Mouse (Mus musculus): ENCODE measurements around the gene Gm20388. TPM values are rescaled to one million over a fixed set of nuclear protein-coding genes. Genes with fewer than 3 reads are reported as not detected.
A peak's percentile ranks its signal among the peaks of the same experiment; 100 is the strongest.

Gene Gm20388
- total RNA-seq, 1 experiment from 2014 or later = 18.4 TPM

- no peak for ATAC-seq (replicated peaks in 1 of 2; ENCODE audit: insufficient read depth in 1 of 2, low FRiP score in 2 of 2, low TSS enrichment in 1 of 2, low read depth in 1 of 2, poor library complexity in 2 of 2, severe bottlenecking in 2 of 2)
Observed at GRCm38 (mm10) chr8:124235536-124235935, 4324.9 kb downstream of the Gm20388 start.

GRCm38 (mm10) chr8:124239350-124239749 is 4328.7 kb downstream of the Gm20388 start:
- ATAC-seq (replicated peaks in 1 of 2; ENCODE audit: insufficient read depth in 1 of 2, low FRiP score in 2 of 2, low TSS enrichment in 1 of 2, low read depth in 1 of 2, poor library complexity in 2 of 2, severe bottlenecking in 2 of 2) = no peak

GRCm38 (mm10) chr8:124240932-124241331 is 4330.3 kb downstream of the Gm20388 start:
- no peak for ATAC-seq (replicated peaks in 1 of 2; ENCODE audit: insufficient read depth in 1 of 2, low FRiP score in 2 of 2, low TSS enrichment in 1 of 2, low read depth in 1 of 2, poor library complexity in 2 of 2, severe bottlenecking in 2 of 2)

DNA sequence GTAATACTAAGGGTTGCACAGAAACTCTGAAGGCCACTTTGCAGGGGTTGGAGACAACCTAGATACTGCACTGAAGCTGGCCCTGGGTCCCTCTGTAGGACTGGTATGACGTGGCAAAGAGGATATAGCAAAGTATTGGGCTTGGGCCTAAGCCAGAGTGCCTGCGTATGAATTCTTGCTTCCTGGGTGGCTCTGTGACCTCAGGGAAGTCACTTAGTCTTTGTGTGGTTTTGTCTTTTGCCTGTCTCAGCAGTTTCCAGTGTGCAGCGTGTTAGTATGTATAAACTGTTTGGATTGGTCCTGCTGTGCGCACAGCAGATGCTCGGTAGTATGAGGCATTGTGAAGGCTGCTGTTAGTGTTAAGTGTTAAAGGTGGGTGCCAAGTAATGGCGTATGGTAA is 4331.6 kb downstream of the Gm20388 start:
- 0 out of 4 replicates have a peak, but pooled peaks have one; percentile 8 to 17 for ATAC-seq (replicated peaks in 1 of 2; ENCODE audit: insufficient read depth in 1 of 2, low FRiP score in 2 of 2, low TSS enrichment in 1 of 2, low read depth in 1 of 2, poor library complexity in 2 of 2, severe bottlenecking in 2 of 2)

DNA sequence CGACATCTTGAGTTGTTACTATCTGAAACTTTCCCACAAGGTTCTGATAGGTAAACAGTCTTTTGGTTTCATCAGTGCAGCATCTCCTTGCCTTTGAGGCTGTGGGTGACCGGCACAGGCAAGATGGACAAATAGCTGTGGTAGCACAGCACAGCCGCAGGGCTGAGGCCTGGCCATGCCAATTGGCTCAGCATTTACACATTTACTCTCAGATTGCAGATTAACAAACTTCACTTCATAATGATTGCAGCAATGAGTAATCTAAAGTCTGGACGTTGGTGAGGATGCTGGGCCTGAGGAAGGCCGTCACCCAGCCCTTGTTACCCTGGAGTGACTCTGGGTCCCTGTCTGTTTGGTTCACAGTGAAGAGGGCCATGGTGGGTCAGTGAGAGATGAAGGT is 4332.3 kb downstream of the Gm20388 start:
- no peak for ATAC-seq (replicated peaks in 1 of 2; ENCODE audit: insufficient read depth in 1 of 2, low FRiP score in 2 of 2, low TSS enrichment in 1 of 2, low read depth in 1 of 2, poor library complexity in 2 of 2, severe bottlenecking in 2 of 2)

DNA sequence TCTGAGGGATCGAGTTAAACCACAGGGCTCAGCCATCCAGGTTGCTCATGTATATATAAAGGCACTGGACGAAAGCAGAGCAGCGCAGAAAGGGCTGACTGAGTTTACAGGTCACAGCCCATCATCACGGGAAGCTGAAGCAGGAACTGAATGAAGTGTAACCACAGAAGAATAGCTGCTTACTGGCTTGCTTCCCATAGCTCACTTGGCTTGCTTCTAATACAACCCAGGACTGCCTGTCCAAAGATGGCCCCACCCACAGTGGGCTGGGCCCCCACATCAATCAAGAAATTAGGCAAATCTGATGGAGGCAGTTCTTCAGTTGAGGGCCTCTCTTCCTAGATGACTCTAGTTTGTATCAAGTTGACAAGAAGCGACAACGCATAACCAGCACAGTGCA is 4336.9 kb downstream of the Gm20388 start:
- peak; percentile 50 to 57; a peak in 3 of 4 replicates for ATAC-seq (replicated peaks in 1 of 2; ENCODE audit: insufficient read depth in 1 of 2, low FRiP score in 2 of 2, low TSS enrichment in 1 of 2, low read depth in 1 of 2, poor library complexity in 2 of 2, severe bottlenecking in 2 of 2)

- ATAC-seq (replicated peaks in 1 of 2; ENCODE audit: insufficient read depth in 1 of 2, low FRiP score in 2 of 2, low TSS enrichment in 1 of 2, low read depth in 1 of 2, poor library complexity in 2 of 2, severe bottlenecking in 2 of 2) = no peak
Observed at GRCm38 (mm10) chr8:124248688-124249087, 4338.0 kb downstream of the Gm20388 start.

GRCm38 (mm10) chr8:124250255-124250654 is 4339.6 kb downstream of the Gm20388 start:
- no peak for ATAC-seq (replicated peaks in 1 of 2; ENCODE audit: insufficient read depth in 1 of 2, low FRiP score in 2 of 2, low TSS enrichment in 1 of 2, low read depth in 1 of 2, poor library complexity in 2 of 2, severe bottlenecking in 2 of 2)

DNA sequence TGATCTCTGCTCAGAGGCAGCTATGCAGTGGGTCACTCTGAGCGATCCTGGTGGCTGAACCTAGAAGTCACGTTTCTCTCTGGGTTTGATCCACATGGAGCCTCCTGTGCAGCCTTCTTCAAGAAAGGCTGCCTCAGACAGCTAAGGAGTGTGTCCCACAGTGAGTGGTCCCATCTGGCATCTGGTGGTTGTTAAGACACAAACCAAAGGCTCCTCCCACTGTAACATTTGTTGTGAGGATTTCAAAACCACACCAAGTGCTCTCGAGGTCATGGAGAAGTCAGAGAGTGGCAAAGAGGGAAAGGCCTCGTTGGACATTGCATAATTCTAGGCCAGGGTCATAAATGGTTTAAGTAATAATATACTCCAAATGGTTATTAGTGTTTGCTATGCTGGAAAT is 4340.1 kb downstream of the Gm20388 start:
- ATAC-seq (replicated peaks in 1 of 2; ENCODE audit: insufficient read depth in 1 of 2, low FRiP score in 2 of 2, low TSS enrichment in 1 of 2, low read depth in 1 of 2, poor library complexity in 2 of 2, severe bottlenecking in 2 of 2) = peak in 1 of 2 experiments; percentile 20; a peak in 2 of 4 replicates

GRCm38 (mm10) chr8:124252533-124252950 is 4341.9 kb downstream of the Gm20388 start:
- ATAC-seq (replicated peaks in 1 of 2; ENCODE audit: insufficient read depth in 1 of 2, low FRiP score in 2 of 2, low TSS enrichment in 1 of 2, low read depth in 1 of 2, poor library complexity in 2 of 2, severe bottlenecking in 2 of 2) = no peak

DNA sequence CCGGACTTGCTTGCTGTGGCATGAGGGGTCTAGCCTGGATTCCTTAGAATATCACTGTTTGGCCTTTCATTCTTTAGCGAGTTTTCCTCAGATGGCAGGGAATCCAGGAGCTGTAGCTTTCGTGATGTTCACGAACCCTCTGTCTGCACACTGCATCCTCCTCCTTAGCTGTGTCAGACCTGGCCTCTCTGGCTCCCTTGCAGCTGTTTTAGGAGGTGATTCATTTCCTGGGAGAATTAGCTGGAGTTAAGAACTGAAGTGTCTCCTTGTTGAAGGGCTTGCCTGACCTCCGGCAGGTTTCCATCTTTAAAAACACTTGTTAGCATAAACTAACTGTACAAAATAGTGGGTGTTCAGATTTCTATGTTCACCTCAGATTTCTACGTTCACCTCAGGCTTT is 4343.3 kb downstream of the Gm20388 start:
- no peak for ATAC-seq (replicated peaks in 1 of 2; ENCODE audit: insufficient read depth in 1 of 2, low FRiP score in 2 of 2, low TSS enrichment in 1 of 2, low read depth in 1 of 2, poor library complexity in 2 of 2, severe bottlenecking in 2 of 2)

DNA sequence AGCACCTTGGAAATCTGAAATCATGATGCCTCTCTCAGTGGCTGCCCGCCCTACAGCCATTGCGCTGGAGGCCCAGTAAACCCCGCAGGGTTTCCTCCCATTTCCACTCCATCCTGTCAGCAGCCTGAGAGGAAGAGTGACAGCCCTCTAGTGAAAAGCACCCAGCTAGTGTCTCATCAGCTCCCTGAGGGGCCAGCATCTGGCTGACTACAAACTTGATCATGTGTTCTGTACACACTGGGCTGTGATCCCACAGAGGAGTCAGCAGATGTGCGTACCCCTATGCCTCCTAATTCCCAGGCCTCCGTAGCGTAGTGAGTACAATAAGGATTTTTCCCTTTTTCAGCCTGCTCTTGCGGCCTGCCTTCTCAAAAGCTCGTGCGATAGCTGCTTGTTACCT is 4346.2 kb downstream of the Gm20388 start:
- ATAC-seq (replicated peaks in 1 of 2; ENCODE audit: insufficient read depth in 1 of 2, low FRiP score in 2 of 2, low TSS enrichment in 1 of 2, low read depth in 1 of 2, poor library complexity in 2 of 2, severe bottlenecking in 2 of 2) = peak in 1 of 2 experiments; percentile 2; a peak in 1 of 4 replicates

GRCm38 (mm10) chr8:124257363-124257762 is 4346.7 kb downstream of the Gm20388 start:
- ATAC-seq (replicated peaks in 1 of 2; ENCODE audit: insufficient read depth in 1 of 2, low FRiP score in 2 of 2, low TSS enrichment in 1 of 2, low read depth in 1 of 2, poor library complexity in 2 of 2, severe bottlenecking in 2 of 2) = peak; percentile 68 to 72

- no peak for ATAC-seq (replicated peaks in 1 of 2; ENCODE audit: insufficient read depth in 1 of 2, low FRiP score in 2 of 2, low TSS enrichment in 1 of 2, low read depth in 1 of 2, poor library complexity in 2 of 2, severe bottlenecking in 2 of 2)
Observed at GRCm38 (mm10) chr8:124259146-124259545, 4348.5 kb downstream of the Gm20388 start.

GRCm38 (mm10) chr8:124259925-124260324 is 4349.3 kb downstream of the Gm20388 start:
- no peak for ATAC-seq (replicated peaks in 1 of 2; ENCODE audit: insufficient read depth in 1 of 2, low FRiP score in 2 of 2, low TSS enrichment in 1 of 2, low read depth in 1 of 2, poor library complexity in 2 of 2, severe bottlenecking in 2 of 2)

- ATAC-seq (replicated peaks in 1 of 2; ENCODE audit: insufficient read depth in 1 of 2, low FRiP score in 2 of 2, low TSS enrichment in 1 of 2, low read depth in 1 of 2, poor library complexity in 2 of 2, severe bottlenecking in 2 of 2) = no peak
Observed at GRCm38 (mm10) chr8:124260371-124260770, 4349.7 kb downstream of the Gm20388 start.

GRCm38 (mm10) chr8:124263058-124263457 is 4352.4 kb downstream of the Gm20388 start:
- no peak for ATAC-seq (replicated peaks in 1 of 2; ENCODE audit: insufficient read depth in 1 of 2, low FRiP score in 2 of 2, low TSS enrichment in 1 of 2, low read depth in 1 of 2, poor library complexity in 2 of 2, severe bottlenecking in 2 of 2)

DNA sequence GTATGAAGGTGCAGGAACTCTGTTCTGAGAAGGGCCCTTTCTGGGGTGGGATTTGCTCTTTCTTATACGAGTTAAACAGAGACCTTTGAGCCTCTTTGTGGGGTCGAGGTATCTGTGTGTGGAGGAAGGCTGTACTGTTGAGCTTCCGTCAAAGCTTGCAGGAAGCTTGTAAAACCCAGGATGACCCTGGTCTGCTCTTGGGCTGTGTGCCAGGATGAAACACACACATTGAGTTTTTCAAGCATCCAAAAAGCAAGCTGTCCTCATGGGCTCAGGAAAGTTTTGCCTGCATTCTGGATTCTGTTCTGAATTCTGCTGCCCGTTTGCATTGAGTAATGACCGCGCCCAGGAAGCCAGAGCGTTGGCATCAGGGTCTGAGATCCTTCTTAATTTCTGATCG is 4353.4 kb downstream of the Gm20388 start:
- no peak for ATAC-seq (replicated peaks in 1 of 2; ENCODE audit: insufficient read depth in 1 of 2, low FRiP score in 2 of 2, low TSS enrichment in 1 of 2, low read depth in 1 of 2, poor library complexity in 2 of 2, severe bottlenecking in 2 of 2)

GRCm38 (mm10) chr8:124264671-124265070 is 4354.0 kb downstream of the Gm20388 start:
- no peak for ATAC-seq (replicated peaks in 1 of 2; ENCODE audit: insufficient read depth in 1 of 2, low FRiP score in 2 of 2, low TSS enrichment in 1 of 2, low read depth in 1 of 2, poor library complexity in 2 of 2, severe bottlenecking in 2 of 2)

DNA sequence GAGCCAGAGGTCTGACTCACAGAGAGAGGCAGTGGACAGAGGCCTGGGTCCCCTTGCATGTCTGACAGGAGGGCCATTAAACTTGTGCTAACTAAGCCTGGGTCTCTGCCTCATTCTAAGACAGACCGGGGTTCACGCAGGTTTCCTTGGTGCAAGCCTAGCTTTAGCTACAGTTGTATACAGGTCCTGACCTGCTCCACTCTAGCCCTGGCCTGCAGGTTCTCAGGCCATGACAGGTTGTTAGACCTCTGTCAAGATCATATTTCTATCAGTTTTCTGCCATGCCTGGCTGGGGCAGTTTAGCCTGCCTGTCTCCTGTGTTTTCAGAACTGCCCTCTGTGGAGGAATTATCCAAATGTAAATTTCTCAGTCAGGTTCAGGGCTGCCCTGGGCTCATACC is 4354.5 kb downstream of the Gm20388 start:
- ATAC-seq (replicated peaks in 1 of 2; ENCODE audit: insufficient read depth in 1 of 2, low FRiP score in 2 of 2, low TSS enrichment in 1 of 2, low read depth in 1 of 2, poor library complexity in 2 of 2, severe bottlenecking in 2 of 2) = no peak
